Mouse (Mus musculus): ENCODE results near the gene Klc3. TPM values are rescaled to one million over a fixed set of nuclear protein-coding genes. Genes with fewer than 3 reads are reported as not detected.
A peak's percentile ranks its signal among the peaks of the same experiment; 100 is the strongest.

The Klc3 gene
- polyA plus RNA-seq (2015; fragmentation: Nextera tagmentation; extraction: Ambion mirVana), result 1.4 and 1.5 TPM in 2 replicates

DNA sequence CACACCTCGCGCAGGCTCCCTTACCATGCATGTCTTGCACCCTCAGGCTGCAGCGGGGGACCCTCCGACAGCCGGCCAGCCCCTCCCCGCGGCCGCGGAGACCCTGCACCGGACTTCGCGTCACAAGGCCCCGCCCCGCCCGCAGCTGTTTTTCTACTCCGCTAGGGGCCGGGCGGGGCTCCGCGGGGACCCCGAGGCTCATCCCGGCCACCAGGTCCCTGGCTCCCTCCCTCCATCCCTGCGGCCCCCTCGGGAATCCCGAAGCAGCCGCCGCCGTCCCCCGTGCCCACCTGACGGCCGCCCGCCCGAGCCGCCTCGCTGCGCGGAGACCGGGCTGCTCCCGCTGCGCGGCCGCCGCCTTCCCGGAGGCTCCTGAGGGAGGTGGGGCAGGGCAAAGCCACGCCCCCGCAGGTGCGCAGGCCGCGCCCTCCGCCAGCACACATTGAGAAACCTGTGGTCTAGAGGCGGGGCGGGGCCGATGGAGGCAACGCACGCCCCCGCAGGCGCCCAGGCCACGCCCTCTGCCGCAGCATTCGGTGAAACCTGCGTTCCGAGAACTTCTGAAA, at the start of gene Klc3:
Klc3 (minus strand) TSS at position 374 of the 566 bp plus-strand sequence.
- WGBS, result under 1% methylated on average over 59 of the region's 62 CpGs
- peak within 1 kb of the TSS; percentile 48 for H3K9ac ChIP-seq
- H3K4me2 ChIP-seq, result peak within 1 kb of the TSS; percentile 95
- H3K9me3 ChIP-seq, result no peaks in the 10 kb centered on the region
- ATAC-seq (replicated peaks), result no peak
- peaks cover 45% of the 10 kb centered on the region for H3K27me3 ChIP-seq (replicated peaks)
- H3K4me3 ChIP-seq, result peak within 1 kb of the TSS; percentile 50
- peaks cover 14% of the 10 kb centered on the region for H3K4me1 ChIP-seq
- H3K27ac ChIP-seq, result no peak within 1 kb of the TSS
- H3K36me3 ChIP-seq (replicated peaks), result no peaks in the 10 kb centered on the region

DNA sequence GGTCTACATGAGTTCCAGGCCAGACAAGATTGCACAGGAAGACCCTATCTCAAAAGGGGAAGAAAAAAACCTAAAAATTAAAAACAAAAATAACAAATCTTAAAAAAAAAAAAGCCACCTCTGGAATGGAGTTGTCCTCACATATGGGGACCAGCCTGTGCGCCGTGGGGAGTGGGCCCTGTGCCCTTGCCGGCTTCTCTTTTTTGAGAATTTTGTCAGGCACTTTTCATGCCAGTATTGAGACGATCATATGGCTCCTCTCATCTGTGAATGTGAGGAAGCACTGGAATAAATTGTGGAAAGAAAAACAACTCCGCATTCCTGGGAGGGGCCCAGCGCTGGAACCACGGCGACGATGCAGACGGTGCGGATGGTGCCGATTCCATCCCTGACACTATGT, 45.3 kb upstream of the Klc3 start:
- Histone ChIP-seq H3K9me3 (no peaks in the 10 kb centered on the region), H3K27ac (no peak overlapping the region)

DNA sequence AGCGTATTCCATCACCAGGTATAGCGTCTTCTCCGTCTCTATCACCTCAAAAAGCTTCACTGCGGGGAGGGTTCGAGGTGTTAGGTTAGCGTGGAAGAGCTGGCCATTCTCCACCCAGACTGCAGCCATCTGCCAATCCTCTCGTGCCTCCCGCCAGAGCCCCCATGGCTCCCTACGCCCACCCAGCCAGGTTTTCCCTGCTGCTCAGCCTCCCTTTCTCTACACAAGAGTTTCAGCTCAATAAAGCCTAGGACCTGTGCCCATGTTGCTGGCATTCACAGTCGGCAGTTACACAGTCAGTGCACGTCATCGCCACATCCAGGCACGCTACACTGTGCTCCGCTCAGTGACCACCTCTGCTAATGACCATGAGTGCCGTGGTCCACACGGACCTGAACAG, 43.8 kb upstream of the Klc3 start:
- H3K27ac ChIP-seq, result no peak overlapping the region
- ATAC-seq (replicated peaks), result no peak

More for the DNA sequence above, 45.3 kb upstream of the Klc3 start:
- no peak for ATAC-seq (replicated peaks)
- Histone ChIP-seq H3K4me1 (no peaks in the 10 kb centered on the region), H3K36me3 (replicated peaks) (peaks cover 23% of the 10 kb centered on the region), H3K27me3 (replicated peaks) (no peaks in the 10 kb centered on the region), H3K4me2 (no peak overlapping the region), H3K4me3 (no peak overlapping the region), H3K9ac (no peak overlapping the region)
- WGBS, result 87% methylated on average over 12 of the region's 12 CpGs

DNA sequence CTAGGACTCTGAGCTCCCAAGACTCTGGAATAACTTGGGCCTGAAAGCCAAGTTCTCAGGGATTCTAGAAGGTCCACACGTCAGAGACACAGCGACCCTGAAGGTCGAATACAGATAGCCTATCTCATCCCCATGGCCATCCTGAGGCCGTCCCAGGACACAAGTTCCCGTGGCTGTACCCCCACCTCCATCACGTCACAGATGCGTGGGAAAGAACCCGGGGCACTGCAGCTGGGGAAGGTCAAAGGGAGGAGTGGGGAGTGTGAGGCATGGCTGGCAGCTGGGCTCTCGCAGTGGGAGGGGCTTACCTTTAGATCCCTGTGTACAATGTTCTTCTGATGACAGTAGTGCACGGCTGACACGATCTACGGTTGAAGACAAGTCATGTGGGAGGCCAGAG, 40.9 kb upstream of the Klc3 start:
- WGBS, result 91% methylated on average over 12 of the region's 12 CpGs

More for the DNA sequence above, 43.8 kb upstream of the Klc3 start:
- peaks cover 23% of the 10 kb centered on the region for H3K36me3 ChIP-seq (replicated peaks)
- WGBS, result 88% methylated on average over 16 of the region's 16 CpGs
- H3K4me2 ChIP-seq, result no peak overlapping the region
- no peaks in the 10 kb centered on the region for H3K9me3 ChIP-seq
- H3K27me3 ChIP-seq (replicated peaks), result no peaks in the 10 kb centered on the region
- no peak overlapping the region for H3K9ac ChIP-seq
- H3K4me1 ChIP-seq, result no peaks in the 10 kb centered on the region
- no peak overlapping the region for H3K4me3 ChIP-seq

DNA sequence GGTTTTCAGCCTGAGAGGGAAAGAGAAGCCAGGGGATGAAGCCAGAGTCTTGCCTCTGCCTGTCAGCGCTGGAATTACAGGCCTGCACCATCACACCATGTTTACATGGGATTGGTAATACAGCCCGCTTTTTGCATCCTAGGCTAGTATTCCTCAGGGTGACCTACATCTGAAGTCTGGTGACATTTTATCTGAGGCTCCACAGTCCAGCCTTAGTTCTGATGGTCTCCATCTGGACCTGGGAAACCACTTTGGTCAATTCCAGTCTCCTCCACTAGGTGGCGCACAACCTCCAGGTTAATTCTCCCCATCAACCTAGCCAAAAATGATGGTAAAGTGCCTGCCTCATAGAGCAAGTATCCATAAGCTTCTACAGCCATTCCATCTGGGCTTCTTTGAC, 39.4 kb upstream of the Klc3 start:
- 36% methylated on average over 3 of the region's 3 CpGs for WGBS

More for the DNA sequence above, 40.9 kb upstream of the Klc3 start:
- ATAC-seq (replicated peaks), result no peak
- Histone ChIP-seq H3K9ac (no peak overlapping the region), H3K36me3 (replicated peaks) (peaks cover 35% of the 10 kb centered on the region), H3K4me3 (no peak overlapping the region), H3K27me3 (replicated peaks) (no peaks in the 10 kb centered on the region), H3K4me1 (no peaks in the 10 kb centered on the region), H3K4me2 (no peak overlapping the region), H3K9me3 (no peaks in the 10 kb centered on the region), H3K27ac (no peak overlapping the region)

DNA sequence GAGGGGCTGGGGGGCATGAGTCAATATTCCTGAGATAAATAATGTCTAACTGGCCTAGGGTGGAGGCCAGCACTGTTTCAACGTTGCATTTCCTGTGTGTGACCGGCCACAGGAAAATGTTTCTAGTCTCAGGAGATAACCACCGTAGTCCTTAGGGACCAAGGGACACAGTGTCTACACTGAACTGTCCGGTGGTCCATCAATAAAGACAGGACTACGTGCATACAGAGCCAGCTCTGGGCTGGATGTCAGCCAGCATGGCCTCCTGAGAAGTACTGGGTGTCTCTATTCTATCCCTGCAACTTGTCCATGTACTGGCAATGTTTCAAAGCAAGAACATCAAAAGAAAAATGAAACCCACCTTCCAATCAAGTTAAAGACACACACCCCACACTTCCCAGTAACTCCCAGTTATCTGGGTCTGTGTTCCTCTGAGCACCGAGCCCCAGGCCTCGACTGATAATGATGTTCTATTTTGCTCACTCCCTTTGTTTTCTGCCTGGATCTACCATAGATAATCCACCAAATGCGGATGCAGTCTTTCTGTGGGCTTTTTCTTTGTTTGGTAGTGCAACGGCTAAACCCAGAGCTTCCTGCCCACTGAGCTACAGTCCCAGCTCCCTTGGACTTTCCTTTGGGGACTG, 37.7 kb upstream of the Klc3 start:
- H3K4me1 ChIP-seq, result no peaks in the 10 kb centered on the region
- ATAC-seq (replicated peaks), result no peak
- no peaks in the 10 kb centered on the region for H3K27me3 ChIP-seq (replicated peaks)
- no peak overlapping the region for H3K4me2 ChIP-seq
- no peaks in the 10 kb centered on the region for H3K9me3 ChIP-seq
- 81% methylated on average over 9 of the region's 9 CpGs for WGBS
- no peak overlapping the region for H3K27ac ChIP-seq
- H3K9ac ChIP-seq, result no peak overlapping the region
- H3K36me3 ChIP-seq (replicated peaks), result peaks cover 37% of the 10 kb centered on the region
- no peak overlapping the region for H3K4me3 ChIP-seq

More for the DNA sequence above, 39.4 kb upstream of the Klc3 start:
- Histone ChIP-seq H3K36me3 (replicated peaks) (peaks cover 31% of the 10 kb centered on the region), H3K27ac (no peak overlapping the region), H3K27me3 (replicated peaks) (no peaks in the 10 kb centered on the region), H3K4me2 (no peak overlapping the region), H3K4me3 (no peak overlapping the region), H3K9me3 (no peaks in the 10 kb centered on the region), H3K9ac (no peak overlapping the region), H3K4me1 (no peaks in the 10 kb centered on the region)
- ATAC-seq (replicated peaks), result peak; percentile 46; the same call in 1 of the 2 replicates

DNA sequence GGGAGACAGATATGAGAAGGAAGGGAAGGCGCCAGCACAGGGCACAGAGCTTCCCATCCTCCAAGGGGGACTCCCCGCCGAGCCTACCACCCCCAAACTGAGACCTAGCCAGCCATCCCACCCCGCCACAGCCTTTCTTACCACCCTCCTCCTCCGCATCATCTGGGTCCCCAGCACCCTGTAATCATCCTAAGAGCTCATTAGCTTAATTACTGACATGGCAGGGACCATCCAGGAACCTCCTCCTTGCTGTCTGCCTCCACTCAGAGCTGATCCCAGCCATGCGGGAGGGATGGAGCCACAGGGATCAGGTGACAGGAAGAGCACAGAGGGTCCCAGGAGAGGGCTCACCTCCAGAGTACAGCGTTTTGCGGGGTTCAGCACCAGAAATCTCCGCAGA, 33.1 kb upstream of the Klc3 start:
- 81% methylated on average over 9 of the region's 9 CpGs for WGBS
- ATAC-seq (replicated peaks), result no peak
- peaks cover 70% of the 10 kb centered on the region for H3K36me3 ChIP-seq (replicated peaks)

DNA sequence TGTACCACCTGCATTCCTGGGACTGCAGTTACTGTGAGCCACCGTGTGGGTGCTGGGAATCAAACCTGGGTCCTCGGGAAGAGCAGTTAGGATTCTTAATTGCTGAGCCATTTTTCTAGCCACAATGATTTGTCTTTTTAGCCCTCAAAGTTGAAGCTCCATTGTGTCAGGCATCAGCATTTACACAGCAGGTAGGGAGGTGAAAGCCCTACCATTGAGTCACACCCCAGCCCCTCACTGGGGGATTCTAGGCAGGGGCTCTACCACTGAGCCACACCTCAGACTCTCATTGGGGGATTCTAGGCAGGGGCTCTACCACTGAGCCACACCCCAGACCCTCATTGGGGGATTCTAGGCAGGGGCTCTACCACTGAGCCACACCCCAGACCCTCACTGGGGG, 32.4 kb upstream of the Klc3 start:
- no peak overlapping the region for H3K27ac ChIP-seq
- no peak for ATAC-seq (replicated peaks)
- H3K36me3 ChIP-seq (replicated peaks), result peaks cover 70% of the 10 kb centered on the region
- H3K4me2 ChIP-seq, result no peak overlapping the region
- no peaks in the 10 kb centered on the region for H3K9me3 ChIP-seq
- H3K27me3 ChIP-seq (replicated peaks), result no peaks in the 10 kb centered on the region
- 97% methylated on average over 2 of the region's 2 CpGs for WGBS
- no peak overlapping the region for H3K4me3 ChIP-seq
- H3K4me1 ChIP-seq, result no peaks in the 10 kb centered on the region
- no peak overlapping the region for H3K9ac ChIP-seq

More for the DNA sequence above, 33.1 kb upstream of the Klc3 start:
- H3K9me3 ChIP-seq, result no peaks in the 10 kb centered on the region
- no peak overlapping the region for H3K4me2 ChIP-seq
- no peaks in the 10 kb centered on the region for H3K27me3 ChIP-seq (replicated peaks)
- no peak overlapping the region for H3K9ac ChIP-seq
- no peaks in the 10 kb centered on the region for H3K4me1 ChIP-seq
- H3K27ac ChIP-seq, result no peak overlapping the region
- no peak overlapping the region for H3K4me3 ChIP-seq

DNA sequence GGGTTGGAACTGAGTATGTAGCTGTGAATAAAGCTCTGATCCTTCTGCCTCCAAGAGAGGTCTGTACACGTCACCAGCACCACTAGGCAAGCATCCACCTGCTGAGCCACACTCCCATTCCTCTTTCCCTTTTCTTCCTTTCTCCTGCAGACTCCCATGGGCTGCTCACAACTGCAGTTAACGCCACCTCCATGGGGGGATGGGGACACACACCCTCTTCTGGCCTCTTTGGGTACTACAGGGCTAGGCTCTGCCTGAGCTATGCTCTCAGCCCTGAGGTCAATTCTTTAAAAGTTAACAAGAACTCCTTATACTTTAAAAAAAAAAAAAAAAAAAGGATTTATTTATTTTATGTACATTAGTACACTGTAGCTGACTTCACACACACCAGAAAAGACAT, 28.6 kb upstream of the Klc3 start:
- Histone ChIP-seq H3K4me3 (no peak overlapping the region), H3K4me1 (no peaks in the 10 kb centered on the region), H3K9me3 (no peaks in the 10 kb centered on the region), H3K4me2 (no peak overlapping the region), H3K9ac (no peak overlapping the region), H3K27me3 (replicated peaks) (no peaks in the 10 kb centered on the region), H3K27ac (no peak overlapping the region), H3K36me3 (replicated peaks) (peaks cover 91% of the 10 kb centered on the region)
- ATAC-seq (replicated peaks), result no peak
- WGBS, result 98% methylated on average over 2 of the region's 2 CpGs

DNA sequence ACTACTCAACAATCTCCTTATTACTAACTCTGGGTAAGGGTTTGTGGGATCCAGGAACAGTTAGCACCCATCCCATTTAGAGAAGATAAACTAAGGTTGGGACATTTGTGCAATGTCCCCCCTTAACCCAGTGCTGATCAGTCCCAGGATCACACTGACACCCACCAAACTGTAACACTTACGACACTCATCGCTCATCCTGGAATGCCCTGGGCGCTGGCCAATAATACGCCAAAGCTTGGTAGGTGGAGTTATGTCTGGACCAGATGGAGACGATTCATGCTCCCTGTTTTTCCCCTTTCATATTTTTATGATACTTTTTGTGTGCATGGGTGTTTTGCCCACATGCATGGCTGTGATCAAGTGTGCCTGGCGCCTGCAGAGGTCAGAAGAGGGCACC, 26.5 kb upstream of the Klc3 start:
- Histone ChIP-seq H3K27ac (no peak overlapping the region), H3K9me3 (no peaks in the 10 kb centered on the region), H3K9ac (no peak overlapping the region), H3K27me3 (replicated peaks) (no peaks in the 10 kb centered on the region), H3K4me3 (no peak overlapping the region), H3K4me2 (no peak overlapping the region), H3K36me3 (replicated peaks) (peaks cover 89% of the 10 kb centered on the region), H3K4me1 (no peaks in the 10 kb centered on the region)
- 94% methylated on average over 6 of the region's 6 CpGs for WGBS
- ATAC-seq (replicated peaks), result no peak

DNA sequence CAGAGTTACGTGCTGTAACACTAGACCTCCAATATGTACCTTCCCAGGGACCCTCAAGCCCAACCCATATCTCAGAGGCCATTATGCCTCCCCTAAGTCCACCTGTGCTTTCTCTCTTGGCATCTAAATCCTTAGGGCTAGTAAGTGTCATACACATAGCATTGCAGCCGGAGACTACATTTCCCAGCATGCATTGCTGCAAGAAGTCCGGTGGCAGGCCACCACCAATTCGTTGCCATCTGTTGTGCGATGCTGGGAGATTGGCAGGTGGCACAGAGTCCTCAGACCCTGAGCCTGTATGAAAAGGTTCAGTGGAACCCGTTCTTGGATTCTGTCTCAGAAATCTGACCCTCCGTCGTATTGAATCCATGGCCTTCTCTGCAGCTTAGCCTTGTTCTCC, 25.8 kb upstream of the Klc3 start:
- ATAC-seq (replicated peaks), result no peak
- no peaks in the 10 kb centered on the region for H3K9me3 ChIP-seq
- no peak overlapping the region for H3K9ac ChIP-seq
- no peak overlapping the region for H3K4me2 ChIP-seq
- peaks cover 86% of the 10 kb centered on the region for H3K36me3 ChIP-seq (replicated peaks)
- no peaks in the 10 kb centered on the region for H3K4me1 ChIP-seq
- H3K27me3 ChIP-seq (replicated peaks), result no peaks in the 10 kb centered on the region
- WGBS, result 69% methylated on average over 8 of the region's 8 CpGs
- H3K27ac ChIP-seq, result no peak overlapping the region
- H3K4me3 ChIP-seq, result no peak overlapping the region

DNA sequence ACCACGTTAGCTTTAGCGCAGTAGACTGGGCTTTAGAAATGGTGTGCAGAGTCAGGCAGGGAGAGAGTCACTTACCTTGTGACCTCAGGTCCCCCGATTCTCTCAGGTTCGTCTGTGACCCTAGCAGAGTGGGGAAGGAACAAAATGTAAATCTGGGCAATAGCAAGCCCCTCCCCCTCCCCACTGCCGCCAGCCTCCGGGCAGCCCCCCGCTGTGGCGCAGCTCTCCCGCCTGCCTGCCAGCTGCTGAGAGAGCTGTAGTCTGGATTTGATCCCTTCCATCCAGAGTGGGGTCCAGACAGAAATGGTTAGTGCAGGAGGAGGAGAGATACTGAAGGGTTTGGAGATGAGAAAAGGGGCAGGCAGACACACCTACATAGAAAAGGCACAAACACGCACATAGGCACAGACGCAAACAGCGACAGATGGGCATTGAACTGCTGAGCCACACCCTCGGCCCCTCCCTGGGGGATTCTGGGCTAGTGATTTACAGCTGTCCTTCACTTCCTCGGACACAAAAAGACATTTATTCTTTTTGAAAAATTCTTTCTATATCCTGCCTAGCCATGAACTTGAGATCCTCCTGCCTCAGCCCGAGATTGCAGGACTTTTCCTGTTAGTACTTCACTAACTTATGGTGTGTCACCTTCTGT, 24.2 kb upstream of the Klc3 start:
- no peak overlapping the region for H3K4me2 ChIP-seq
- 65% methylated on average over 15 of the region's 15 CpGs for WGBS
- no peaks in the 10 kb centered on the region for H3K9me3 ChIP-seq
- H3K4me3 ChIP-seq, result no peak overlapping the region
- no peaks in the 10 kb centered on the region for H3K27me3 ChIP-seq (replicated peaks)
- no peak overlapping the region for H3K9ac ChIP-seq
- no peaks in the 10 kb centered on the region for H3K4me1 ChIP-seq
- H3K36me3 ChIP-seq (replicated peaks), result peaks cover 74% of the 10 kb centered on the region
- H3K27ac ChIP-seq, result no peak overlapping the region
- no peak for ATAC-seq (replicated peaks)
